Mouse (Mus musculus) adrenal gland, postnatal 14 days (tissue): ENCODE measurements around the gene Prss3. TPM values are rescaled to one million over a fixed set of nuclear protein-coding genes. Genes with fewer than 3 reads are reported as not detected.
"Not testable (repeated sequence)": the region's sequence is repeated elsewhere in the genome, so short reads cannot be mapped to it uniquely, and the experiment has no call there.

Experiments
- DNase-seq: peaks from one replicate; pipeline ENCODE4 v3.0.0; 2021; ENCODE audit warnings: mixed read lengths
- long read RNA-seq, 2 experiments: library from polyadenylated mRNA; stranded (forward); transcript quantifications; one replicate each; pipeline ENCODE4 v2.0.0; 2021
- total RNA-seq: library from RNA; stranded (reverse); gene quantifications from 2 replicates; pipeline ENCODE4 v1.2.3, GENCODE M21; 2021

Gene Prss3
- total RNA-seq = not detected in 2 replicates
- long read RNA-seq, experiment 1 = 0 reads
- long read RNA-seq, experiment 2 = 0 reads

DNA sequence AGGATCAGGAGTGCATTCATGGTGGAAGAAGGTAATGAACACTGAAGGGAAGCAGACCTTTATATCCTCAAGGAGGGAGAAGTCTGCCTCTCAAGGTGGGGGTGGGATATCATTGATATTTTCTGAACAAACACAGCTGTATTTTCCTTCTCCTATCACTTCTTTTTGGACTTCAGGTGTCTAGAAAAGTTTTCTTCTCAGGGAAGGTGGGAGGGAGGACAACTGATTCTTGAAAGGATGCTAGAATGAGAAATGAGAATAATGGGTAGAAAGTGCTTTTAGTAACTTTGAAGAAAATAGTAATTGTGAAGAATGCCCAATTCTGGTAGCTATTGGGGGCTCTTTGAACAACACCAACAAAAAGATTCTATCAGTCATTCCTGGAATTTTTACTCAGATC lies at the start of gene Prss3:
Prss3 (minus strand) TSS at position 101 of the 400 bp plus-strand sequence.
- DNase-seq = not testable (repeated sequence)

DNA sequence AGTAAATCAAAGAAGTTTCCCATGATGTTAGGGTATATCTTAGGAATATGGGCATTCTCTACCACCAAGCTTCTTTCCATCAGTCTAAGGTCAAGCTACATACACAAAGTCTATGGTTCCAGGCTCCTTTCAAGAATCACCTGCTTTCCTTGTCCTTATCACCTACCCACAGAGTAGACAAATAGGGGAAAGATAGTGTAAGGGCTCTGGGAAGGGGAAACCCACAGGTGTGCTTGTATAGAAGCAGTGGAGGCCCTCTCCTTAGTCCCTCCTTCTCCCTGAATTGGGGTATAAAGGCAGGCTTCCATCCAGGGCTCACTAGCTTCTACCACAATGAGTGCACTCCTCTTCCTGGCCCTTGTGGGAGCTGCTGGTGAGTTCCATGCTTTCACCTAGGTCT lies 14.6 kb upstream of the Prss3 start, which contains the start of gene Gm5771:
Gm5771 (plus strand) TSS at position 301 of the 400 bp plus-strand sequence.
- not testable (repeated sequence) for DNase-seq

DNA sequence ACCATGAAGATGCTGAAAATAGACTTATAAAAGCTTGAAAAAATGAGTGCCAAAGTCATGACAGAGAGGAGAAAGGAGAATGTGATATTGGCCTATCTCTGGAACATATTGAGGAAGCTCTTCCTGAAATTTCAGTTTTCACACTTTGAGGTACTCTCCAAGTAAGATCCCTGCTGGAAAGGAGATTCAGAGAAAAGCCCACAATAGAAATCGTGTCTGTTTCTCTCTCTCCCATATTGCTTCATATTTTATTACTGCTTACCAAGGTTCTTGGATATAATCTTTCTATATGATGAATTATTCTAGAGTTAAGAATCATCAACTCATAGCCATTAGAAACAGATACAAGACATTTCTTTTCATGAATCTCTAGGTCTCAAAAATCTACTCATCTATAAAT lies 14.2 kb upstream of the Prss3 start:
- not testable (repeated sequence) for DNase-seq

DNA sequence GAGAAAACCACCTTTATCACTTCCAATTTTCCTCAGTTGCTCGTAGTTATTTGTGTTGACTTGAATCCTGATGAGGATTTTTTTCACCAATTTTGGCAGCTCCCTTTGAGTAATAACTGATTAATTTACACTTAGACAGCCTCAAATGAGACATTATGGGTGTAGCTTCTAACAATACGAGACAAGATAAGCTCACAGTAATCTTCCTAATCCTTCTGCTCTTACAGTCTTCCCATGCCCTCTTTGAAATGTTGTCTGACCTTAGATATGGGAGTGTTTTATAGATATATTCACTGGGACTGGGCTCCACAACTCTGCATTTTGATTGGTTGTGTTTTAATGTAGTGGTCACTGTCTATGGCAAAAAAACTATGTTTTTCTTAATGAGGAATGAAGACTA lies 9.3 kb upstream of the Prss3 start:
- no peak for DNase-seq

DNA sequence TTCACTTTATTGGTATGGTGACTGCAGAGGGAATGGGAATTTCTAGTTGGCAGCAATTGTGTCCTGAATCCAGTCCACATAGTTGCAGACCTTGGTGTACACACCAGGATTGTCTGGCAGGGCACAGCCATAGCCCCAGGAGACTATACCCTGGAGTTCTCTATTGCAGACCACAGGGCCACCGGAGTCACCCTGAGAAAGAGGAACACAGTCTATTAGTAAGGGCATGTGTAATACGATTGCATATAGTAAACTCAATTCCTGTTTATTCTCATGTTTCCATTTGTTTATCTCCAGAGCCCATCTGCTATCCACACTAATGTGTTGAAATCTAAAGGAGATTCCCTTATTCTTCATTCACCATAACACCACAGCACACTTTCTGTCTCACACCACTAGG lies 3.7 kb downstream of the Prss3 start:
- not testable (repeated sequence) for DNase-seq

DNA sequence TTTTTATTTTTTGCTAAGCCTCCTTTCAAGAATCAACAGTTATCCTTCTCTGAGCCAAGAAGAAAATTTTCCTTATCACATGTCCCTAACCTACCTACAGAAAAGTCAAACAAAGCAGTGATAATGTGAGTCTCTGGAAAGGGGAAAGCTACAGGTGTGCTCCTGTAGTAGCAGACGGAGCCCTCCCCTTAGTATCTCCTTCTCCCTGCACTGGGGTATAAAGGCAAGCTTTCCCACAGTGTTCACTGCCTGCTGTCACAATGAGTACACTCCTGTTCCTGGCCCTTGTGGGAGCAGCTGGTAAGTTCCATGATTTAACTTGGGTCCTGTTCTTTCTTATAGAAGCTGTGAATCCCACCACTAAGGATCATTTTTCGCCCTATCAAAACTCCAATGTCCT lies 23.5 kb downstream of the Prss3 start, which contains the start of gene Try10:
Try10 (plus strand) TSS at position 174 of the 400 bp plus-strand sequence.
- DNase-seq = no peak

Other genes with a start within 250 kb of the Prss3 start
- not detected in 2 replicates for gene Try4, start 75.4 kb downstream of the Prss3 start, total RNA-seq
- not detected in 2 replicates for gene Try5, start 60.8 kb downstream of the Prss3 start, total RNA-seq
- not detected in 2 replicates for gene Try10, start 23.6 kb downstream of the Prss3 start, total RNA-seq
- not detected in 2 replicates for gene Gm5771, start 14.7 kb upstream of the Prss3 start, total RNA-seq
- gene Gm10334, start 68.5 kb upstream of the Prss3 start, total RNA-seq = not detected in 2 replicates
- gene Prss1, start 81.3 kb upstream of the Prss3 start, total RNA-seq = not detected in 2 replicates
- 0.44 TPM in 1 of 2 replicates, not detected in the other for gene Prss2, start 144.1 kb upstream of the Prss3 start, total RNA-seq
- 13.5 and 15.7 TPM in 2 replicates for gene Ephb6, start 227.8 kb upstream of the Prss3 start, total RNA-seq